Mouse (Mus musculus): ENCODE measurements around the gene Sema3e. TPM values are rescaled to one million over a fixed set of nuclear protein-coding genes. Genes with fewer than 3 reads are reported as not detected.

Gene Sema3e
- polyA plus RNA-seq, 1 experiment from 2014 or later: 1.5 TPM

DNA sequence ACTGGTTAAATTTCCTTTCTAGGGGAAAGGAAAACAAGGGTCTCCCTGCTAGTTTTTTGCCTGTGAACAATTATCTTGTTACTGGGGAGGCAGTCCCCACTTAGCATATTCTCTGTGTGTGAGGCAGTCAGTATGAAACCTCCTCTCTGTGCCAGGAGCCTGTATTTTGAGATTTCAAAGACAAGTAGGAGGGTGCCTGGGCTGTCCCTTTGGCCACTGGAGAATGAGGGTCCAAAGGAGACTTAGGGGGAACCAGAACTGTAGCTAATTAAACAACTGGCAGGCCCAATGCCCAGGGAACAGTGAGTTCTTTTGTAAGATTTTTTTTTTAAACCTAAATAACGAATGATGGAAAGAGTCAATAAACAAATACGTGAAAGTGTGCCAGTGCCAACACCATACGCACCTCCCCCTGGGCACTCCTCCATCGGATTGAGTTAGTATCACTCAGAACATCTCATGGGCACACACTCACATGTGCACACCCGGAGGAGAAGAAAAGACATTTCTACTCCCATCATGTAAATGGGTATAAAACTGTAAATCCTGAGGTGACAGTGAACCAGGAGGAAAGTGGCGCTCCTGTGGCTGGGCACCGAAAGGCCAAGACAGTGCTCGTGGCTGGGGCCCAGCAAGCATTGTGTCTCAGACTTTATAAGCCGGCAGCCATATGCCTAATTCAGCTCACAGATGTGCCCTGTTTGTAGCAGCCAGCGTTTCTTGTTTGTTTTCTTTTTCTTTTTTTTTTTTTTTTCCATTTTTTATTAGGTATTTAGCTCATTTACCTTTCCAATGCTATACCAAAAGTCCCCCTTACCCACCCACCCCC, 148.5 kb downstream of the Sema3e start:
- Histone ChIP-seq H3K36me3 (ENCODE audit: control insufficient read depth, insufficient read depth, low read length) (no peaks in the 10 kb centered on the region), H3K9me3 (ENCODE audit: control insufficient read depth, low read length) (no peaks in the 10 kb centered on the region), H3K27ac (ENCODE audit: low read length) (no peak overlapping the region), H3K4me1 (ENCODE audit: control insufficient read depth, insufficient read depth, low read length) (no peaks in the 10 kb centered on the region), H3K4me2 (ENCODE audit: low read depth, low read length) (no peak overlapping the region), H3K9ac (ENCODE audit: low read depth, low read length) (no peak overlapping the region), H3K4me3 (ENCODE audit: low read length) (no peak overlapping the region), H3K27me3 (replicated peaks; ENCODE audit: control insufficient read depth, insufficient read depth, low read length) (no peaks in the 10 kb centered on the region)
- 88% methylated on average over 10 of the region's 10 CpGs for WGBS
- ATAC-seq: no peak

DNA sequence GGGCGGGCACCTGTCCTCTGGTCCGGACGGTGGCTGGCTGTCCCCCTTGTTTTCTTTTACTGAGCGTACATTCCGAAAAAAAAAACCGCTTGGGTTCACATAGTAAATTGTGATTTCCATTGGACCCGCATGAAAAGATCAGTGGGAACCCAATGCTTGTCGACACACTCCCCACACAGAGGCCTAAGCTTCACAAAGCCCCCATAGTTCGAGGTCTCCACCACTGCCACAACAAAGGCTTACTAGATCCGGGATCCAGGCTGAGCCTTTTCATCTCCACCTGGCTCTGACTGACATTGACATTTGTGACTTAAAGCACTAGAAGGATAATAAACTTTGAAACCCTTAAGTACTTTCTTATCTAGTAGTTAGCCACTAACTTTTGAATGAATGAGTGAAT, 155.5 kb downstream of the Sema3e start:
- Histone ChIP-seq H3K36me3 (ENCODE audit: control insufficient read depth, insufficient read depth, low read length) (no peaks in the 10 kb centered on the region), H3K27ac (ENCODE audit: low read length) (no peak overlapping the region), H3K4me1 (ENCODE audit: control insufficient read depth, insufficient read depth, low read length) (no peaks in the 10 kb centered on the region), H3K9ac (ENCODE audit: low read depth, low read length) (no peak overlapping the region), H3K4me3 (ENCODE audit: low read length) (no peak overlapping the region), H3K9me3 (ENCODE audit: control insufficient read depth, low read length) (no peaks in the 10 kb centered on the region), H3K4me2 (ENCODE audit: low read depth, low read length) (no peak overlapping the region), H3K27me3 (replicated peaks; ENCODE audit: control insufficient read depth, insufficient read depth, low read length) (no peaks in the 10 kb centered on the region)
- 88% methylated on average over 10 of the region's 10 CpGs for WGBS
- no peak for ATAC-seq

- WGBS: 86% methylated on average over 11 of the region's 11 CpGs
- no peaks in the 10 kb centered on the region for H3K4me1 ChIP-seq (ENCODE audit: control insufficient read depth, insufficient read depth, low read length)
Observed at GRCm38 (mm10) chr5:14182156-14182555, 157.1 kb downstream of the Sema3e start.

GRCm38 (mm10) chr5:14195172-14195819, 170.2 kb downstream of the Sema3e start:
- no peak overlapping the region for H3K9ac ChIP-seq (ENCODE audit: low read depth, low read length)

More at GRCm38 (mm10) chr5:14182156-14182555, 157.1 kb downstream of the Sema3e start:
- Histone ChIP-seq H3K9ac (ENCODE audit: low read depth, low read length) (no peak overlapping the region), H3K27ac (ENCODE audit: low read length) (no peak overlapping the region), H3K4me3 (ENCODE audit: low read length) (no peak overlapping the region), H3K36me3 (ENCODE audit: control insufficient read depth, insufficient read depth, low read length) (no peaks in the 10 kb centered on the region), H3K9me3 (ENCODE audit: control insufficient read depth, low read length) (no peaks in the 10 kb centered on the region), H3K27me3 (replicated peaks; ENCODE audit: control insufficient read depth, insufficient read depth, low read length) (no peaks in the 10 kb centered on the region), H3K4me2 (ENCODE audit: low read depth, low read length) (no peak overlapping the region)
- ATAC-seq: no peak

GRCm38 (mm10) chr5:14198344-14199040, 173.4 kb downstream of the Sema3e start:
- ATAC-seq: peak; percentile 83
- Histone ChIP-seq H3K27me3 (replicated peaks; ENCODE audit: control insufficient read depth, insufficient read depth, low read length) (no peaks in the 10 kb centered on the region), H3K4me1 (ENCODE audit: control insufficient read depth, insufficient read depth, low read length) (no peaks in the 10 kb centered on the region), H3K9ac (ENCODE audit: low read depth, low read length) (no peak overlapping the region), H3K4me3 (ENCODE audit: low read length) (no peak overlapping the region), H3K27ac (ENCODE audit: low read length) (no peak overlapping the region), H3K4me2 (ENCODE audit: low read depth, low read length) (no peak overlapping the region), H3K36me3 (ENCODE audit: control insufficient read depth, insufficient read depth, low read length) (no peaks in the 10 kb centered on the region), H3K9me3 (ENCODE audit: control insufficient read depth, low read length) (no peaks in the 10 kb centered on the region)
- WGBS: 39% methylated on average over 3 of the region's 3 CpGs

More at GRCm38 (mm10) chr5:14195172-14195819, 170.2 kb downstream of the Sema3e start:
- H3K4me1 ChIP-seq (ENCODE audit: control insufficient read depth, insufficient read depth, low read length): no peaks in the 10 kb centered on the region
- no peaks in the 10 kb centered on the region for H3K9me3 ChIP-seq (ENCODE audit: control insufficient read depth, low read length)
- H3K27me3 ChIP-seq (replicated peaks; ENCODE audit: control insufficient read depth, insufficient read depth, low read length): no peaks in the 10 kb centered on the region
- H3K27ac ChIP-seq (ENCODE audit: low read length): no peak overlapping the region
- WGBS: 49% methylated on average over 6 of the region's 6 CpGs
- ATAC-seq: peak; percentile 55
- H3K4me2 ChIP-seq (ENCODE audit: low read depth, low read length): no peak overlapping the region
- no peak overlapping the region for H3K4me3 ChIP-seq (ENCODE audit: low read length)
- H3K36me3 ChIP-seq (ENCODE audit: control insufficient read depth, insufficient read depth, low read length): no peaks in the 10 kb centered on the region

DNA sequence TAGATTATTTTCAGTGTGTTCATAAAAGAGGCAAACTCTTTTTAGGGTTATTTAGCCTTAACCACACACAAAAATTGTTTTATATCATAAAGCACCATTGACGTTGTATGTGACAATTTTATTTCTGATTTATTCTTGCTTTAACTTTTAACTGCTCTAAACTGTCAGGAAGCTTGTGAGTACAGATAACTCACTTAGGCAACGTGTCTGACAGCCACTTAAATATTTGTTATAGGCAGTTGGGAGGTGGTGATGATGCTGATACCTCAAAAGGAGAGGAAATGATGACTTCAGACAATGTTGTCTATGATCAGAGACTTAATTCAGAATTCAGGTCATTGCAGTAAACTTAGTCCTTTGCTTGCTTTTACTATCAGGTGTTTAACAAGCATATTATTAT, 181.7 kb downstream of the Sema3e start:
- ATAC-seq: no peak

DNA sequence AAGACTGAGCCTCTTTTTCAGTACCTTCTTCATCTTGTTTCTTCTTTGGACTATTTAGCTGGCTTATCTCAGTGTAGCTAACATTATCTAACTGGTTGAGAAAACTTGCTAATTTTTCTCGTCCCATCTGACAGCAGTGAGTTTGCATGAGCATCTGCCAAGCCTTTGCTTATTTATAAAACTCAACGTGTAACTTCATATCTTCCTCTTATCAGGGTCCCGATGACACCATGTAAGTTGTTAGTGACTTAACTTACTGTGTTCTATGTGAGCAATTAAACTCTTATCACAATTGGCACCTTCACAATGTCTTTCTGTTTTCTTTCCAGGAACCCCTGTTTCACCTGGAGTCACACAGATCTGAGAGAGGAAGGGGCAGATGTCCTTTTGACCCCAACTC, 184.9 kb downstream of the Sema3e start:
- no peak for ATAC-seq
- WGBS: 45% methylated on average over 3 of the region's 3 CpGs

More for the DNA sequence above, 181.7 kb downstream of the Sema3e start:
- Histone ChIP-seq H3K27me3 (replicated peaks; ENCODE audit: control insufficient read depth, insufficient read depth, low read length) (no peaks in the 10 kb centered on the region), H3K9ac (ENCODE audit: low read depth, low read length) (no peak overlapping the region), H3K4me2 (ENCODE audit: low read depth, low read length) (no peak overlapping the region), H3K27ac (ENCODE audit: low read length) (no peak overlapping the region), H3K9me3 (ENCODE audit: control insufficient read depth, low read length) (no peaks in the 10 kb centered on the region), H3K36me3 (ENCODE audit: control insufficient read depth, insufficient read depth, low read length) (no peaks in the 10 kb centered on the region), H3K4me1 (ENCODE audit: control insufficient read depth, insufficient read depth, low read length) (no peaks in the 10 kb centered on the region), H3K4me3 (ENCODE audit: low read length) (no peak overlapping the region)
- 70% methylated on average over 2 of the region's 2 CpGs for WGBS

DNA sequence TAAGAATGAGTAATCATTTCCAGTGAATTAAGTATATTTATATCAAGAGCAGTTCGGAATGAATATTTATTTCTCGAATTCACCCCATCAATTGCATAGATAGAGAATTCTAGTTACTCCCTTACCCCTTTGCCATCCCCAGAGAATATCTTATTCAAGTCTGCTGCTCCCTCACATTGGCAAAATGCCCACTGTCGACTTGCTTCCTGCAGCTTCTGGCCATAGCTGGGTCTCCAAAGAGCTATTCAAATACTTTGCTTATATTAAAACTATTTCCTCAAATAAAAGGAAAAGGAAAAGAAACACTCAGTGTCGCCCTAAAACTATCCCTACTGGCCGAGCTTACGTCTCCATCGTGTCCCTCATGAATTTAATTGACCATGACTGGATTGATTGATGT, 191.1 kb downstream of the Sema3e start:
- no peak overlapping the region for H3K27ac ChIP-seq (ENCODE audit: low read length)
- 67% methylated on average over 7 of the region's 7 CpGs for WGBS
- ATAC-seq: no peak

More for the DNA sequence above, 184.9 kb downstream of the Sema3e start:
- Histone ChIP-seq H3K4me2 (ENCODE audit: low read depth, low read length) (no peak overlapping the region), H3K9me3 (ENCODE audit: control insufficient read depth, low read length) (no peaks in the 10 kb centered on the region), H3K36me3 (ENCODE audit: control insufficient read depth, insufficient read depth, low read length) (no peaks in the 10 kb centered on the region), H3K9ac (ENCODE audit: low read depth, low read length) (no peak overlapping the region), H3K27ac (ENCODE audit: low read length) (no peak overlapping the region), H3K4me1 (ENCODE audit: control insufficient read depth, insufficient read depth, low read length) (no peaks in the 10 kb centered on the region), H3K4me3 (ENCODE audit: low read length) (no peak overlapping the region), H3K27me3 (replicated peaks; ENCODE audit: control insufficient read depth, insufficient read depth, low read length) (no peaks in the 10 kb centered on the region)

DNA sequence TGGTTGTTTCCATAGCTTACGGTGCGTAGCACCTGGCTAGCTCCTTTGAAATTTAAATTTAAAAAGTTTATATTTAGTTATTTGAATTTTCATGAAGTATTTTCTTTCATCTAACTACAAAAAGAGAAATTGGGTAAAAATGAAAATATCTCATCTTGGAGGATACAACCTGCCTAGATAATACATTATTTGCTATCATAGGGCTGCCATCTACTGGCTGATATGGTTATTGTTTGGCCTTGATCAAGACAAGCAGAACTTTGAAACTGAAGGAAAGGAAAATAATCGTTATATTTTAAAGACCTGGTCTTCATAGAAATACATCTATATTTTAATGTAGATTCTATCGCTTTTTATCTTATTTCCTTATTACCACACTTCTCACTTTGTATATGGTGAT, 193.6 kb downstream of the Sema3e start:
- H3K27ac ChIP-seq (ENCODE audit: low read length): no peak overlapping the region

More for the DNA sequence above, 191.1 kb downstream of the Sema3e start:
- Histone ChIP-seq H3K9ac (ENCODE audit: low read depth, low read length) (no peak overlapping the region), H3K9me3 (ENCODE audit: control insufficient read depth, low read length) (no peaks in the 10 kb centered on the region), H3K27me3 (replicated peaks; ENCODE audit: control insufficient read depth, insufficient read depth, low read length) (no peaks in the 10 kb centered on the region), H3K4me2 (ENCODE audit: low read depth, low read length) (no peak overlapping the region), H3K36me3 (ENCODE audit: control insufficient read depth, insufficient read depth, low read length) (no peaks in the 10 kb centered on the region), H3K4me3 (ENCODE audit: low read length) (no peak overlapping the region), H3K4me1 (ENCODE audit: control insufficient read depth, insufficient read depth, low read length) (no peaks in the 10 kb centered on the region)

More for the DNA sequence above, 193.6 kb downstream of the Sema3e start:
- Histone ChIP-seq H3K9ac (ENCODE audit: low read depth, low read length) (no peak overlapping the region), H3K27me3 (replicated peaks; ENCODE audit: control insufficient read depth, insufficient read depth, low read length) (no peaks in the 10 kb centered on the region), H3K9me3 (ENCODE audit: control insufficient read depth, low read length) (no peaks in the 10 kb centered on the region), H3K36me3 (ENCODE audit: control insufficient read depth, insufficient read depth, low read length) (no peaks in the 10 kb centered on the region), H3K4me3 (ENCODE audit: low read length) (no peak overlapping the region), H3K4me1 (ENCODE audit: control insufficient read depth, insufficient read depth, low read length) (no peaks in the 10 kb centered on the region), H3K4me2 (ENCODE audit: low read depth, low read length) (no peak overlapping the region)
- WGBS: 75% methylated on average over 4 of the region's 4 CpGs
- ATAC-seq: no peak
